Mouse (Mus musculus) thymus, adult 2 months (tissue): ENCODE data around the gene Ccl17.

Source experiments
- CTCF ChIP-seq: fragments of 200-500 bp; IDR thresholded peaks from 2 replicates; pipeline ENCODE4 v1.5.1; 2012; ENCODE audit warnings: mild to moderate bottlenecking, control low read depth, low read length, moderate library complexity, borderline replicate concordance; ENCODE audit not compliant: control insufficient read depth, poor library complexity, insufficient read depth; ENCODE audit errors: extremely low read depth
- POLR2A ChIP-seq: fragments of 200-500 bp; IDR thresholded peaks from 2 replicates; pipeline ENCODE4 v1.6.1; 2012; ENCODE audit warnings: mild to moderate bottlenecking, low read length, control low read depth, moderate library complexity; ENCODE audit not compliant: control insufficient read depth, poor library complexity, insufficient read depth; ENCODE audit errors: extremely low read depth

- TF ChIP-seq CTCF: no peak
- no peak for TF ChIP-seq POLR2A
Measured at GRCm38 (mm10) chr8:94801293-94802095, 8.8 kb upstream of the Ccl17 start.
